In genomic region chrX:142997214-142997613, GRCm38 (mm10) we compare ENCODE assay signal across 26 mouse cellular contexts.
"Had no signal": no experiment of that assay in that cellular context is flagged by ENCODE, and none has a peak within 500 bp of the region (broad histone marks: within the 10 kb centered on the region; RNA-seq: fewer than 3 reads in every experiment).

No protein-coding gene starts in this region.

- H3K4me3 ChIP-seq: gastrocnemius, adult 2 months; heart, embryonic 10.5 days; heart, embryonic 12.5 days; hindbrain, embryonic 10.5 days; hindbrain, embryonic 12.5 days; intestine, embryonic 15.5 days; layer of hippocampus, adult 2 months; left cerebral cortex, adult 2 months; limb, embryonic 13.5 days; limb, embryonic 15.5 days; liver, embryonic 15.5 days had no signal

- DNase-seq: gastrocnemius, adult 2 months; gastrocnemius, postnatal 10 days; gastrocnemius, postnatal 25 days; heart, adult 18-20 months; heart, postnatal 10 days; heart, postnatal 4 days; kidney, adult 18-20 months; kidney, adult 8-10 months; kidney, postnatal 10 days; kidney, postnatal 25 days; kidney, postnatal 4 days; left cerebral cortex, postnatal 4 days had no signal

- ATAC-seq: hindbrain, embryonic 16.5 days; inflammation-experienced regulatory T-cells, adult 6 months; intestine, embryonic 15.5 days; intestine, postnatal 0 days had no signal

- H3K27ac ChIP-seq: gastrocnemius, adult 2 months; heart, embryonic 10.5 days; hindbrain, embryonic 10.5 days; hindbrain, embryonic 12.5 days; hindbrain, embryonic 14.5 days; intestine, embryonic 15.5 days; layer of hippocampus, adult 2 months; left cerebral cortex, adult 2 months; limb, embryonic 13.5 days; limb, embryonic 15.5 days; liver, embryonic 15.5 days had no signal

- H3K4me2 ChIP-seq: heart, embryonic 12.5 days; hindbrain, embryonic 12.5 days; hindbrain, embryonic 14.5 days; intestine, embryonic 15.5 days; limb, embryonic 13.5 days; limb, embryonic 15.5 days; liver, embryonic 15.5 days had no signal

- H3K9me3 ChIP-seq: heart, embryonic 10.5 days; heart, embryonic 12.5 days; hindbrain, embryonic 10.5 days; hindbrain, embryonic 12.5 days; intestine, embryonic 15.5 days; limb, embryonic 13.5 days; limb, embryonic 15.5 days; liver, embryonic 15.5 days had no signal

- H3K27me3 ChIP-seq: heart, embryonic 12.5 days; intestine, embryonic 15.5 days; liver, embryonic 15.5 days had no signal

- H3K9ac ChIP-seq: heart, embryonic 12.5 days; hindbrain, embryonic 12.5 days; hindbrain, embryonic 14.5 days; intestine, embryonic 15.5 days; limb, embryonic 13.5 days; limb, embryonic 15.5 days; liver, embryonic 15.5 days had no signal

- H3K4me1 ChIP-seq: heart, embryonic 10.5 days; heart, embryonic 12.5 days; hindbrain, embryonic 10.5 days; hindbrain, embryonic 12.5 days; intestine, embryonic 15.5 days; limb, embryonic 13.5 days; limb, embryonic 15.5 days had no signal

- H3K36me3 ChIP-seq: heart, embryonic 10.5 days; heart, embryonic 12.5 days; hindbrain, embryonic 10.5 days; hindbrain, embryonic 12.5 days; intestine, embryonic 15.5 days; limb, embryonic 13.5 days; limb, embryonic 15.5 days; liver, embryonic 15.5 days had no signal
